Comparison of ENCODE assay signal across 29 mouse cellular contexts in genomic region chr16:21525376-21525775, GRCm38 (mm10).
A peak's percentile ranks its signal among the peaks of the same experiment; 100 is the strongest.
DNase-seq lines count a peak whose midpoint lies in the region; ATAC-seq and TF ChIP-seq lines count a peak whose summit lies in the region.
"Had no signal": no experiment of that assay in that cellular context is flagged by ENCODE, and none has a peak within 500 bp of the region (broad histone marks: within the 10 kb centered on the region; RNA-seq: fewer than 3 reads in every experiment).

No protein-coding gene starts in this region.

- no peak overlapping the region for H3K9ac ChIP-seq in lung, embryonic 16.5 days (ENCODE audit: low read length)
- no peak overlapping the region for H3K9ac ChIP-seq in kidney, embryonic 16.5 days (replicated peaks; ENCODE audit: low read length)
- H3K9ac ChIP-seq: embryonic facial prominence, embryonic 15.5 days; forebrain, embryonic 13.5 days; heart, embryonic 15.5 days; liver, embryonic 12.5 days; liver, postnatal 0 days; midbrain, embryonic 13.5 days; neural tube, embryonic 13.5 days; stomach, embryonic 15.5 days had no signal

- peak; percentile 68; the same call in 1 of the 2 replicates for ATAC-seq in lung, embryonic 16.5 days (ENCODE audit: low read depth)
- ATAC-seq in kidney, embryonic 16.5 days (ENCODE audit: low FRiP score, low TSS enrichment): no peak
- ATAC-seq: forebrain, embryonic 13.5 days; hindbrain, embryonic 16.5 days; liver, embryonic 12.5 days; liver, postnatal 0 days; midbrain, embryonic 13.5 days had no signal

- no peaks in the 10 kb centered on the region for H3K27me3 ChIP-seq in lung, embryonic 16.5 days (ENCODE audit: control insufficient read depth, insufficient read depth, low read depth, low read length)
- no peaks in the 10 kb centered on the region for H3K27me3 ChIP-seq in kidney, embryonic 16.5 days (ENCODE audit: insufficient read depth, low read length)
- H3K27me3 ChIP-seq: embryonic facial prominence, embryonic 15.5 days; forebrain, embryonic 13.5 days; heart, embryonic 15.5 days; liver, embryonic 12.5 days; megakaryocyte, embryonic 14.5 days; midbrain, embryonic 13.5 days; neural tube, embryonic 13.5 days; stomach, embryonic 15.5 days had no signal

- WGBS in lung, embryonic 16.5 days: 66% methylated on average over 1 of the region's 1 CpGs
- 90% methylated on average over 1 of the region's 1 CpGs for WGBS in kidney, embryonic 16.5 days

- H3K9me3 ChIP-seq in lung, embryonic 16.5 days (ENCODE audit: control insufficient read depth, low read length): no peaks in the 10 kb centered on the region
- H3K9me3 ChIP-seq in kidney, embryonic 16.5 days (ENCODE audit: low read length): no peaks in the 10 kb centered on the region
- H3K9me3 ChIP-seq: embryonic facial prominence, embryonic 10.5 days; embryonic facial prominence, embryonic 15.5 days; forebrain, embryonic 13.5 days; heart, embryonic 10.5 days; heart, embryonic 15.5 days; liver, embryonic 12.5 days; megakaryocyte, embryonic 14.5 days; midbrain, embryonic 13.5 days; neural tube, embryonic 13.5 days; stomach, embryonic 15.5 days had no signal

- H3K27ac ChIP-seq in left cerebral cortex, adult 2 months: peak overlapping the region; percentile 78
- H3K27ac ChIP-seq in lung, embryonic 16.5 days (ENCODE audit: low read length): peak overlapping the region; percentile 19; the same call in 1 of the 2 replicates
- no peak overlapping the region for H3K27ac ChIP-seq in kidney, embryonic 16.5 days (ENCODE audit: low read length)
- H3K27ac ChIP-seq: embryonic facial prominence, embryonic 10.5 days; embryonic facial prominence, embryonic 15.5 days; forebrain, embryonic 13.5 days; heart, embryonic 10.5 days; heart, embryonic 15.5 days; kidney, postnatal 0 days; liver, embryonic 12.5 days; midbrain, embryonic 13.5 days; neural tube, embryonic 13.5 days; stomach, embryonic 15.5 days had no signal

- no peak overlapping the region for H3K4me2 ChIP-seq in lung, embryonic 16.5 days (ENCODE audit: low read depth, low read length)
- no peak overlapping the region for H3K4me2 ChIP-seq in kidney, embryonic 16.5 days (replicated peaks; ENCODE audit: low read depth, low read length)
- H3K4me2 ChIP-seq: embryonic facial prominence, embryonic 15.5 days; forebrain, embryonic 13.5 days; heart, embryonic 15.5 days; liver, embryonic 12.5 days; midbrain, embryonic 13.5 days; neural tube, embryonic 13.5 days; stomach, embryonic 15.5 days had no signal

- intact Hi-C loops in left cerebral cortex, adult 2 months (cut with DNase I): loop anchor here (2.0 to 5.0 kb wide), 2 partner anchors 41 to 167 kb away; partner anchors contain the start of gene 2510009E07Rik

- no peaks in the 10 kb centered on the region for H3K36me3 ChIP-seq in lung, embryonic 16.5 days (ENCODE audit: control insufficient read depth, insufficient read depth, low read length)
- H3K36me3 ChIP-seq in kidney, embryonic 16.5 days (ENCODE audit: insufficient read depth, low read length): no peaks in the 10 kb centered on the region
- H3K36me3 ChIP-seq: embryonic facial prominence, embryonic 10.5 days; heart, embryonic 15.5 days; stomach, embryonic 15.5 days had no signal

- H3K4me1 ChIP-seq in lung, embryonic 16.5 days (replicated peaks; ENCODE audit: control insufficient read depth, insufficient read depth, low read length): no peaks in the 10 kb centered on the region
- H3K4me1 ChIP-seq in kidney, embryonic 16.5 days (ENCODE audit: insufficient read depth, low read length): no peaks in the 10 kb centered on the region
- H3K4me1 ChIP-seq: embryonic facial prominence, embryonic 10.5 days; embryonic facial prominence, embryonic 15.5 days; forebrain, embryonic 13.5 days; midbrain, embryonic 13.5 days; neural tube, embryonic 13.5 days; stomach, embryonic 15.5 days had no signal

- TF ChIP-seq CTCF in left cerebral cortex, adult 2 months (IDR thresholded peaks at IDR 0.05): no peak

- no peak overlapping the region for H3K4me3 ChIP-seq in left cerebral cortex, adult 2 months
- no peak overlapping the region for H3K4me3 ChIP-seq in lung, embryonic 16.5 days (ENCODE audit: low read length)
- H3K4me3 ChIP-seq in kidney, embryonic 16.5 days (ENCODE audit: low read length): no peak overlapping the region
- H3K4me3 ChIP-seq: embryonic facial prominence, embryonic 10.5 days; embryonic facial prominence, embryonic 15.5 days; forebrain, embryonic 13.5 days; heart, embryonic 10.5 days; heart, embryonic 15.5 days; liver, embryonic 12.5 days; megakaryocyte, embryonic 14.5 days; midbrain, embryonic 13.5 days; neural tube, embryonic 13.5 days; stomach, embryonic 15.5 days had no signal

- DNase-seq in left cerebral cortex, adult 2 months (ENCODE audit: extremely low spot score in 1 of 2, low spot score in 2 of 2): no peak
- no peak for DNase-seq in left cerebral cortex, adult 11 months (ENCODE audit: low spot score)
- DNase-seq in lung, postnatal 14 days: no peak
- peak; percentile 57 for DNase-seq in lung, postnatal 10 days
- DNase-seq in telencephalon, adult 2 months (ENCODE audit: low read depth, low spot score): peak; percentile 79
- DNase-seq: adrenal gland, postnatal 25 days; B cell, adult 2 months; cerebellum, adult 2 months; cerebellum, postnatal 14 days; gastrocnemius, postnatal 25 days; kidney, adult 18-20 months; kidney, postnatal 4 days; liver, postnatal 0 days; right cerebral cortex, postnatal 14 days; thymus, postnatal 25 days had no signal

Comparison
In these comparisons a context has a peak if more than half of its experiments do, and no peak if none do; other contexts are left out.
1. DNase-seq: peak in lung, postnatal 10 days (single experiment) and telencephalon, adult 2 months (single experiment); none in left cerebral cortex, adult 2 months (0 of 2), left cerebral cortex, adult 11 months (single experiment) and lung, postnatal 14 days (single experiment).